Mouse (Mus musculus) ES-E14 (cell line): ENCODE results near the gene Dmrtc1c1.
"Not testable (repeated sequence)": the region's sequence is repeated elsewhere in the genome, so short reads cannot be mapped to it uniquely, and the experiment has no call there.

Experiments
- CHD2 ChIP-seq: IDR thresholded peaks from 2 replicates; pipeline ENCODE4 v1.6.1; 2014; ENCODE audit warnings: mild to moderate bottlenecking, low read depth, low read length, inconsistent platforms
- MAFK ChIP-seq: IDR thresholded peaks from 2 replicates; pipeline ENCODE4 v1.6.1; 2014; ENCODE audit warnings: mild to moderate bottlenecking, low read depth, low read length, inconsistent platforms; ENCODE audit not compliant: insufficient read depth
- ZC3H11A ChIP-seq: IDR thresholded peaks from 2 replicates; pipeline ENCODE4 v1.6.1; 2012; ENCODE audit warnings: low read depth, mild to moderate bottlenecking, inconsistent platforms, low read length, borderline replicate concordance

- TF ChIP-seq ZC3H11A, MAFK, CHD2: not testable (repeated sequence)
These were observed 51.8 kb downstream of the Dmrtc1c1 start, which contains the start of gene Dmrtc1c2 for GRCm38 (mm10) chrX:102854516-102854915.
